Mouse (Mus musculus) neural tube, embryonic 12.5 days (tissue): ENCODE measurements around the gene Hmbs. TPM values are rescaled to one million over a fixed set of nuclear protein-coding genes. Genes with fewer than 3 reads are reported as not detected.
"Not testable (repeated sequence)": the region's sequence is repeated elsewhere in the genome, so short reads cannot be mapped to it uniquely, and the experiment has no call there.

Experiments used
- ATAC-seq: fragments of 200-750 bp; cut with Nextera tagmentation; 2 replicates; pipeline ENCODE4 v1.8.0; 2017; ENCODE audit warnings: low read depth, mild to moderate bottlenecking, moderate TSS enrichment, moderate library complexity; ENCODE audit not compliant: low FRiP score
- H3K27ac ChIP-seq: fragments of 300-500 bp; sonication (generic); 2 replicates; pipeline ENCODE4 v1.5.1; 2016
- H3K27me3 ChIP-seq: fragments of 300-500 bp; sonication (generic); replicated peaks from 2 replicates; pipeline ENCODE4 v1.6.1; 2016; ENCODE audit warnings: mild to moderate bottlenecking
- H3K36me3 ChIP-seq: fragments of 300-500 bp; sonication (generic); 2 replicates; pipeline ENCODE4 v1.6.1; 2016; ENCODE audit warnings: mild to moderate bottlenecking
- H3K4me1 ChIP-seq: fragments of 300-500 bp; sonication (generic); 2 replicates; pipeline ENCODE4 v1.6.1; 2016
- H3K4me2 ChIP-seq: fragments of 300-500 bp; sonication (generic); replicated peaks from 2 replicates; pipeline ENCODE4 v1.6.1; 2016; ENCODE audit warnings: mild to moderate bottlenecking
- H3K4me3 ChIP-seq: fragments of 300-500 bp; sonication (generic); 2 replicates; pipeline ENCODE4 v1.5.1; 2016
- H3K9ac ChIP-seq: fragments of 300-500 bp; sonication (generic); 2 replicates; pipeline ENCODE4 v1.6.1; 2016; ENCODE audit warnings: mild to moderate bottlenecking
- H3K9me3 ChIP-seq: fragments of 300-500 bp; sonication (generic); 2 replicates; pipeline ENCODE4 v1.6.1; 2016; ENCODE audit warnings: mild to moderate bottlenecking
- WGBS: fragments of 180-500 bp; shearing (Covaris S2); methylation state at CpG from one replicate; pipeline ENCODE4 v1.1.7; 2016; 5-methylcytosine and 5-hydroxymethylcytosine counted together
- polyA plus RNA-seq: library from polyadenylated mRNA; unstranded; fragments of >200 nt; fragmentation: Nextera tagmentation; extraction: Ambion mirVana; gene quantifications from 2 replicates; pipeline ENCODE4 v1.2.1, GENCODE M21; 2016

The Hmbs gene
- 92.8 and 95.0 TPM in 2 replicates for polyA plus RNA-seq

- under 1% methylated on average over 39 of the region's 39 CpGs for WGBS
- Histone ChIP-seq H3K36me3 (peaks cover 33% of the 10 kb centered on the region), H3K9ac (peak within 1 kb of the TSS; percentile 71), H3K9me3 (no peaks in the 10 kb centered on the region), H3K4me1 (peaks cover 9% of the 10 kb centered on the region), H3K4me2 (peak within 1 kb of the TSS; percentile 64), H3K27me3 (no peaks in the 10 kb centered on the region), H3K27ac (peak within 1 kb of the TSS; percentile 88), H3K4me3 (peak within 1 kb of the TSS; percentile 76)
- peak; percentile 96 for ATAC-seq
Measured at GRCm38 (mm10) chr9:44343781-44344421, at the start of gene Hmbs. Gene Hmbs (minus strand): TSS chr9:44344228.

DNA sequence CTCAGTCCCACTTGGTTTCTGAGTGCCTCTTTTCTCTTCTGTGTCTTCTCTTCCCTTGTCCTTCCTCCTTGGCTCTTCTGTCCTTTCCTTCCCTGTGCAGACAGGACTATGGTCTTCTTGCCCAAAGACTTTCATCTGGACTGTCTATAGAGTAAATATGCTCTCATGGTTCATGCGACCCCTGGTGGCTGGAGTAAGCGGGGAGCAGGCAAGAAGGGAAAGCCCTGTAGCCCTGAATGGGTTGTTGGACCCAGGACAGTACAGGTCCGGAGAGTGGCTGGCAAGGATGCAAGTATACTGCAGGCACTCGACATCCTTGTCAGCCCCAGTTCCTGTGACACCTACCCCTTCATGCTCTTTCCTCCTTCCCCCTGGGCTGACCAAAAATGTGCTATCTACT is 47.4 kb upstream of the Hmbs start:
- H3K36me3 ChIP-seq, result peaks cover 57% of the 10 kb centered on the region
- 0 out of 2 replicates have a peak, but pooled peaks have one; percentile 25 for ATAC-seq
- 41% methylated on average over 4 of the region's 4 CpGs for WGBS

GRCm38 (mm10) chr9:44389273-44389672 is 45.2 kb upstream of the Hmbs start:
- Histone ChIP-seq H3K4me3 (no peak overlapping the region), H3K27me3 (no peaks in the 10 kb centered on the region), H3K27ac (no peak overlapping the region), H3K9ac (no peak overlapping the region), H3K9me3 (no peaks in the 10 kb centered on the region), H3K4me1 (no peaks in the 10 kb centered on the region), H3K36me3 (peaks cover 78% of the 10 kb centered on the region), H3K4me2 (no peak overlapping the region)
- no peak for ATAC-seq
- WGBS, result 68% methylated on average over 8 of the region's 8 CpGs

More for the DNA sequence above, 47.4 kb upstream of the Hmbs start:
- no peak overlapping the region for H3K9ac ChIP-seq
- peaks cover 4% of the 10 kb centered on the region; the same call in 1 of the 2 replicates for H3K4me1 ChIP-seq
- no peak overlapping the region for H3K27ac ChIP-seq
- H3K27me3 ChIP-seq, result no peaks in the 10 kb centered on the region
- no peaks in the 10 kb centered on the region for H3K9me3 ChIP-seq
- no peak overlapping the region for H3K4me3 ChIP-seq
- no peak overlapping the region for H3K4me2 ChIP-seq

DNA sequence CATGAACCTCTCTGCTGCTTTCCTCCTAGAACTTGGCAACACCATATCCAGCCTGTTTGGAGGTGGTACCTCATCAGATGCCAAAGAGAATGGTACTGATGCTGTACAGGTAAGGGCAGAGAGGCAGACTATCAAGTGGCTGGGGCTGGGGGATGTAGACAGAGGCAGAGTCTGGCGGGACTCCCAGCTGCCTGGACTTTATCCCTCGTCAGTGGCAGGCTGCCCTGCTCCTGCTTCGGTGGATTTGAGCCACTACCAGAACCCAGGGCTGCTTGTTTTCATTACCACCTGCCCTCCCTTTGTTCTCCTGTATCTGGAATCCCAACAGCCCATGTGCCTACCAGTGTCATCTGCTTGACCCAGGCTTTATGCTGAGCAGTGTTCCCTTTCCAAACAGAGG is 43.2 kb upstream of the Hmbs start:
- no peak for ATAC-seq
- no peaks in the 10 kb centered on the region for H3K27me3 ChIP-seq
- no peaks in the 10 kb centered on the region for H3K4me1 ChIP-seq
- no peaks in the 10 kb centered on the region for H3K9me3 ChIP-seq
- 85% methylated on average over 3 of the region's 3 CpGs for WGBS
- no peak overlapping the region for H3K4me2 ChIP-seq
- H3K36me3 ChIP-seq, result peaks cover 94% of the 10 kb centered on the region
- H3K9ac ChIP-seq, result no peak overlapping the region
- no peak overlapping the region for H3K4me3 ChIP-seq
- no peak overlapping the region for H3K27ac ChIP-seq

DNA sequence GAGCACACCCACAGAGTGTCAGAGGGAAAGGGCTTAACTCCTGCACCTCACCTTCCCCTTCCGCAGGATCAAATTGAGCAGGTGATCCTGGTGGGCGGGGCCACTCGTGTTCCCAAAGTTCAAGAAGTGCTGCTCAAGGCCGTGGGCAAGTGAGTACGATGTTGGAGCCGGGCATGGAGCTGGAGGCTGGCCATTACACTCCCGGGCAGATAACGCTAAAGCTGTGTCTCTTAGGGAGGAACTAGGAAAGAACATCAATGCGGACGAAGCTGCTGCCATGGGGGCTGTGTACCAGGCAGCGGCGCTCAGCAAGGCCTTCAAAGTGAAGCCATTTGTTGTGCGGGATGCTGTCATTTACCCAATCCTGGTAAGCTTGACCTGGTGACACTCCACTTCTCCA is 40.6 kb upstream of the Hmbs start:
- H3K4me1 ChIP-seq, result peaks cover 13% of the 10 kb centered on the region
- WGBS, result 94% methylated on average over 13 of the region's 13 CpGs
- H3K4me2 ChIP-seq, result no peak overlapping the region
- no peak for ATAC-seq
- no peaks in the 10 kb centered on the region for H3K9me3 ChIP-seq
- no peak overlapping the region for H3K4me3 ChIP-seq
- no peaks in the 10 kb centered on the region for H3K27me3 ChIP-seq
- H3K9ac ChIP-seq, result no peak overlapping the region
- H3K36me3 ChIP-seq, result peaks cover 85% of the 10 kb centered on the region
- no peak overlapping the region for H3K27ac ChIP-seq

GRCm38 (mm10) chr9:44379862-44380261 is 35.8 kb upstream of the Hmbs start:
- Histone ChIP-seq H3K36me3 (peaks cover 39% of the 10 kb centered on the region), H3K27me3 (no peaks in the 10 kb centered on the region), H3K9ac (peak overlapping the region; percentile 89), H3K9me3 (no peaks in the 10 kb centered on the region), H3K4me3 (peak overlapping the region; percentile 88), H3K4me1 (peaks cover 21% of the 10 kb centered on the region), H3K27ac (peak overlapping the region; percentile 54), H3K4me2 (peak overlapping the region; percentile 89)
- WGBS, result 12% methylated on average over 15 of the region's 15 CpGs
- peak; percentile 38 for ATAC-seq

DNA sequence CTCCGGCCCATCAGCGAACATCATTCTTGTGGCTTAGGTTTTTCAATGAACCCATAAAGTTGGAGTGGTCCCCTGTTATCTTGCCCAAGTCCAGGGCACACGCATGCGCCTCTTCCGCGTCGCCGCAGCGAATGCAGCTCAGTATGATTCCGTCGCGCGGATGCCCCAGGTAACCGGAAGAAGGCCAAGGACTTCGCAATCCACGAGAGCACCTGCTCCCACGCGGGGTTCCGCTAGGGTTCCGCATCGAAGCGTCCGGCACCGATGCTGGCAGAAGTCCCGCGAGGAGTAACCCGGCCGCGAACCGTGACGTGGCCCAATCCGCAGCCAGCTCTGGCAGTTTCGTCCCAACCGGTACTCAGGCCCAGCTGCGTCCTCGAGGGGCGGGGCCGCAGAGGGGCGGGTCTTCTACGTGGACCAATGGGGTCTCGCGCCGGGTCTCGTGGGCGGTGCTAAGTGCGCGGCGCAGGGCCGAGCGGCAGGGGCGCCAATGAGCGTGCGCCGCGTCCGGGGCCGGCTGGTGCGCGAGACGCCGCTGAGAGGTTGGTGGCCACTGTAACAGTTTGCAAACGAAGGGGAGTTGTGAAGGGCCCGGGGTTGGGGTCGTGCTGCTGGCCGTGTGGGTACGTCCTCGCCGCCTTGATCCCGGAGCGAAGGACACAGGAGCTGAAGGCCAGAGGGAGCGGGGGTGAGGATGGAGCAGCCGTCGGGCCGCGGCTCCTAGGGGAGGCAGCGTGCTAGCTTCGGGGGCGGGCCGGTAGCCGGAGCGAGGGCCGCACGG is 35.2 kb upstream of the Hmbs start, which contains the start of gene Hyou1:
Gene Hyou1 (plus strand): TSS at position 437 of the 781 bp plus-strand sequence.
- Histone ChIP-seq H3K27ac (peak within 1 kb of the TSS; percentile 62), H3K9me3 (no peaks in the 10 kb centered on the region), H3K36me3 (peaks cover 33% of the 10 kb centered on the region), H3K4me3 (peak within 1 kb of the TSS; percentile 88), H3K4me2 (peak within 1 kb of the TSS; percentile 89), H3K4me1 (peaks cover 21% of the 10 kb centered on the region), H3K27me3 (no peaks in the 10 kb centered on the region), H3K9ac (peak within 1 kb of the TSS; percentile 89)
- ATAC-seq, result peak; percentile 98
- WGBS, result under 1% methylated on average over 83 of the region's 83 CpGs

DNA sequence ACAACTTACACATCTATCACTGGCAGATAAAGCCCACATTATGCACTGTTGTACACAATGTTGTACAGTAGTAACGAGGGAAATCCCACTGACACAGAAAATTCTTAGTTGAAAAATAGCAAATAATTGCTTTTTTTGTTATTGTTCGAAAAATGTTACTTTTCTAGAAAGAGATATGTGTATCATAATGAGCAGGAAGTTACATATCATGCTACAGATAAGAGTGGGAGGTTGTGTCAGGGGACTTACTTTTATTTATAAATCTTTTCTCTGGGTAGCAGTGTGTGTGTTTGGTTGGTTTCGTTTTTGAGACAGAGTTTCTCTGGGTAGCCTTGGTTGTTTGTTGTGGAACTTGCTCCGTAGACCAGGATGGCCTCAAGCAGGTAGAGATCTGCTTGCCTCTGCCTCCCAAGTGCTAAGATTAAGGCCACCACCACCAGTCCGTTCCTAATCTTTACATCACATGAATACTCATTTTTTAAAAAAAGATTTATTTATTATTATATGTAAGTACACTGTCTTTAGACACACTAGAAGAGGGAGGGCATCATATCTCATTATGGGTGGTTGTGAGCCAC is 34.2 kb upstream of the Hmbs start:
- H3K4me2 ChIP-seq, result peak overlapping the region; percentile 89
- H3K4me1 ChIP-seq, result peaks cover 21% of the 10 kb centered on the region
- 0 out of 2 replicates have a peak overlapping the region, but pooled peaks have one; percentile 62 for H3K27ac ChIP-seq
- H3K4me3 ChIP-seq, result peak overlapping the region; percentile 88
- peaks cover 23% of the 10 kb centered on the region for H3K36me3 ChIP-seq
- H3K9ac ChIP-seq, result peak overlapping the region; percentile 63
- 91% methylated on average over 5 of the region's 5 CpGs for WGBS
- no peaks in the 10 kb centered on the region for H3K27me3 ChIP-seq
- no peak for ATAC-seq
- H3K9me3 ChIP-seq, result no peaks in the 10 kb centered on the region

- WGBS, result 86% methylated on average over 2 of the region's 2 CpGs
- not testable (repeated sequence) for H3K4me2 ChIP-seq, H3K27me3 ChIP-seq, ATAC-seq, H3K27ac ChIP-seq, H3K9ac ChIP-seq, H3K9me3 ChIP-seq, H3K4me3 ChIP-seq
- Histone ChIP-seq H3K36me3 (peaks cover 14% of the 10 kb centered on the region), H3K4me1 (peaks cover 21% of the 10 kb centered on the region)
Measured at GRCm38 (mm10) chr9:44377335-44377734, 33.3 kb upstream of the Hmbs start.

- WGBS, result 92% methylated on average over 6 of the region's 6 CpGs
- ATAC-seq, result no peak
- peaks cover 2% of the 10 kb centered on the region; the same call in 1 of the 2 replicates for H3K36me3 ChIP-seq
Measured at GRCm38 (mm10) chr9:44376141-44376540, 32.1 kb upstream of the Hmbs start.

DNA sequence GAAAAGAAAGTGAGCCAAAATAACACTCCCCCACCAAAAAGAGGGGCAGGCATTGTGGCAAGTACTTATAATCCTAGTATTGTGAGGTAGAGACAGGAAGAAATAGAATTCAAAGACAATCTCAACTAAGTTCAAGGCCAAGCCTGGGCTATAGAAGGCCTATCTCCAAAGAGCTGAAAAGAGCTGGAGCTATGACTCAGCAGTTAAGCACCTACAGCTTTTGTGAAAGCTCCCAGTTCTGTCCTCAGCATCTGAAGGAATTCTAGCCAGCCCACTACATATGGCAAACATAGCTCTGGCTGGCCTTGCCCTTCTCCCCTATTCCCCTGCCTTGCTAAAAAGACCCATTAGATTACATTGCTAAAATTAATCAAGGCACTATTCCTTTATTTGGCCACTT is 29.4 kb upstream of the Hmbs start:
- Histone ChIP-seq H3K27me3 (no peaks in the 10 kb centered on the region), H3K4me3 (no peak overlapping the region), H3K4me2 (no peak overlapping the region), H3K36me3 (no peaks in the 10 kb centered on the region), H3K9ac (no peak overlapping the region), H3K27ac (no peak overlapping the region), H3K4me1 (peaks cover 7% of the 10 kb centered on the region; the same call in 1 of the 2 replicates), H3K9me3 (no peaks in the 10 kb centered on the region)
- ATAC-seq, result no peak

More at GRCm38 (mm10) chr9:44376141-44376540, 32.1 kb upstream of the Hmbs start:
- Histone ChIP-seq H3K27me3 (no peaks in the 10 kb centered on the region), H3K9ac (no peak overlapping the region), H3K4me3 (no peak overlapping the region), H3K4me1 (peaks cover 21% of the 10 kb centered on the region), H3K4me2 (no peak overlapping the region), H3K27ac (no peak overlapping the region), H3K9me3 (no peaks in the 10 kb centered on the region)

GRCm38 (mm10) chr9:44364480-44364879 is 20.5 kb upstream of the Hmbs start:
- H3K4me2 ChIP-seq, result no peak overlapping the region
- H3K36me3 ChIP-seq, result peaks cover 4% of the 10 kb centered on the region; the same call in 1 of the 2 replicates
- no peak for ATAC-seq
- H3K27me3 ChIP-seq, result no peaks in the 10 kb centered on the region
- H3K9me3 ChIP-seq, result no peaks in the 10 kb centered on the region
- peaks cover 7% of the 10 kb centered on the region for H3K4me1 ChIP-seq
- no peak overlapping the region for H3K27ac ChIP-seq
- H3K4me3 ChIP-seq, result no peak overlapping the region
- H3K9ac ChIP-seq, result no peak overlapping the region
- 67% methylated on average over 3 of the region's 3 CpGs for WGBS
